Mouse (Mus musculus): ENCODE measurements around the gene Scaf1.
A peak's percentile ranks its signal among the peaks of the same experiment; 100 is the strongest.

The Scaf1 gene

DNA sequence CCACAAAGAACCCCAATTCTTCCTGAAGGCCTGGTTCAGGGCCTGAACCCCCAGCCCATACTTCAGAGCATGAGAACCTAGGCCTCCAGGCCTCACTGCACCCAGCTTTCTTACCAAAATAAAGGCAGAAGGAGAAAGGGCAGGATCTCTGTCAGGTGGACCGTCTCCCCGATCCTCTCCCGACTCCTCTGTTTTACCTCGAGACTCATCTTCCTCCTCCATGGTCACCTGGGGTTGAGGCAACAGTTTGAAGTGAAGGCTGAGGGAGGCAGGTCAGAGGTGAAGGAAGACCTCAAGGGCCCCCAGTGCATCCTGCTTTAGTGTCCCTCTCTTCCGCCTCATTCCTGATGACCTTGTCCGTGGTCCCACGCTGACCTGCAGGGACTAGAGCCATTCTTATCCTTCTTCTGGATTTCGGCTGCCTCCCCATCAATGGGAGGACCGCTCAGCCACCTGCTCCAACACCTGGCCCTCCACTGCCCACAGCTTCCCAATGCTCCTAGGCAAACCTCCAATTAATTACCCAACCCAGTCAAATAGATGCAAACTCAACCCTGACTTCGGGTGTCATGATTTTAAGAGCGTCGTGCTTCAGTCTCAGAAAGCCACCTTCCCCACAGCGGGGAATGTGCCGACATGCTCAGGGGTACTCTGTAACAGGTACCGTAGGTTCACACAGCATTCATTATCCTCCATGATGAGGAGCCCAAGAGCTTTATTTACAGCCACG, 2.6 kb downstream of the Scaf1 start:
- no peak for DNase-seq

DNA sequence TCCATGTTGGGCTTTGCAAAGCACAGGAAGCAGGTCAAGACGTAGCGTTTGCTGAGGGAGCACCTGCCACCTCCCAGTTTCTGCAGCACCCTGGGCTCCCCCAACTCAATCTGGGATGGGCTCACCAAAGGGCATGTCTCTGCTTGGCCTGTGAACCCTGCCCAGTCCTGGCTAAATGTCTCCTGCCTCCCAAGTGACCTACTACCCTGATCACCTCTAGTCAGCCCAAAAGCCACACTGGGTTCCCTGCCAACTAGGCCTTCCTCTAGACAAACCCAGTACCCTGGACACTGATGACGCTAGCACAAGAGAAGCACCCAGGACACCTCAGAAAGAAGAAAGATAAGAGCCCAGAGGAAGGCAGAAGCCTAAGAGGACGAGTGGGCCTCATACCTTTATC, 3.3 kb downstream of the Scaf1 start:
- DNase-seq: no peak

DNA sequence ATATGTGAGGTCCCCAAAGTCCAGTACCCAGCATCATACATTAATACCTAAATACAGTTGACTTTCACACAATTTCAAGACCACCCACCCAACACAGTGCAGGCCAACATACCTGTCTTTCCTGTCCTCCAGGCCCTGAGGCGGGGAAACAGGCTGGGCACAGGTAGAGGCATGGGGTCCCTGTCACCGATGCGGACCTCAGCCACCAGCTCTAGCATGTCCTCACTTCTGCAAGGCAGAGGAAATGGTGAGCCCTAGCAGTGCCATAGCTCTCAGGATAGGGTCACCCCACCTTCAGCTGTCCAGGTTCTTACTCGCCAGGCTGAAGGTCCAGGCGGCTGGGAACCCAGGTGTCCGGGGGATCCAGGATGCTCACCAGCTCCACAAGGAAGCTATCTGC, 4.2 kb downstream of the Scaf1 start:
- DNase-seq: no peak

DNA sequence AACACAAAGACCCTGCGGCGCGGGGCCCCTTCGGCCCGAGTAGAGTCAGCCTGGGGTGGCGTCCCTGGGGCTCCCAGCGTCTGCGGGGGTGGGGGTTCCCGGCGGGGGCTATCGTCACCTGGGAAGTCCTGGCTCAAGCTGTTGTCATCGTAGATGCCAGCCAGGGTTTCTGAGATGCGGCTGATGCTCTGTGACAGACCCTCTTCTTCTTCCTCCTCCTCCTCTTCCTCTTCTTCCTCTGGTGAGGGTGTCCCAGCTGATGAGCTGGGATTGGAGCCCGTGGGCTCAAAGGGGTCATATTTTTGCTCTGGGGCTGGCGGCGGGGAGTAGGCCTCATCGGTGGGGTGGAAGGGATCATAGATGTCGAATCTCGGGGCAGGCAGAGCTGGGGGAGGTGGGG, 7.8 kb downstream of the Scaf1 start:
- DNase-seq: no peak

DNA sequence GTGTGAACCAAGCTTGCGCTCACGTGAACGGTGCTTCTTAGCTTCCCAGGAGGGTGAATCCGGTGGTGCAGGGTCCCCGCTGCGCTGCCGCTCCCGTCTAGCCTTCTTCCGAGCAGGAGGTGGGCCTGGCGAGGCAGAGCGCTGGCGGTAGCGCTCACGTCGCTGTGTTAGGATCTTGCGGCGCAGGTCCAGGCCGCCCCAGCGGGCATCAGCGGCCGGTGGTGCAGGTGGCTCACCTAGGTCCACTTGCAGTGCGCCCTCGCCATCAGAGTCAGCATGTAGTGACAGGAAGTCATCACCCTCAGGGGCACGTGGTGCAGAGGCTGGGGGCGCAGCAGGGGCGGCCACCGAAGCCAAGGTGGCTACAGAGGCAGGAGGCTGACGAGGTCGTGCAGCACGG, 8.3 kb downstream of the Scaf1 start:
- DNase-seq: no peak

DNA sequence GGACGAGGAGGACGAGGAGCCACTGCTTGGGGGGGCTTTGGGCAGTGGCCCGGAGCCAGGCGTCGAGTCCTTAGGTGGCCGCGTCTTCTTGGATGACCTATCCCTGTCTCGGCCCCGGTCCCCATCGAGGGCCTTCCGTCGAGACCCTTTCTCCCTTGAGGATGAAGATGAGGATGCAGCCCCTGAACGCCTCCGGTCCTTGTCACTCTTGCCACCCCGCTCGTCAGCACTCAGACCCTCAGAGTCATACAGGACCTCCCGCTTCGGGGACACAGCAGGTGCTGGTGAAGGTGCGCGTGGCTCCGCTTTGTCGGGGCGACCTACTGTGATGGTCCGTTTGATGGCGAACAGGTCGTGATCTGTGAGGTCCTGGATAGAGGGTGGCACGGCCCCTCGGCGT, 9.0 kb downstream of the Scaf1 start:
- no peak for DNase-seq

DNA sequence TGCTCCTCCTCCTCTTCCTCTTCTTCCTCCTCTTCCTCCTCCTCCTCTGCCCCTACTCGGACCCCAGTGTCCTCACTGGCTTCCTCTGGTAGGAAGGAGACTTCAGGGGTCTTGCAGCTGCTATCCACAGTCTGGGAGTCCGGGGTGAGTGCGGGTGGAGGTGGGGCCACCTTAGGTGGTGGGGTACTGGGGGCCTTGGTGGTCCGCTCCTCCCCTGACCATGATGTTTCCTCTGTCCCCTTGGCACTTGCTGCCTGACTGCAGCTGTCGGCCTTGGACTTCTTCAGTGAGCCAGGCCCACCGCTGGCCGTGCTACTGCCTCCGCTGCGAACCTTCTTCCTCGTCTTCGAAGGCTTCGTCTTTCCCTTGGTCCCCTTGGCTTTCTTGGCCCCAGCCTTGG, 9.7 kb downstream of the Scaf1 start:
- DNase-seq: no peak

DNA sequence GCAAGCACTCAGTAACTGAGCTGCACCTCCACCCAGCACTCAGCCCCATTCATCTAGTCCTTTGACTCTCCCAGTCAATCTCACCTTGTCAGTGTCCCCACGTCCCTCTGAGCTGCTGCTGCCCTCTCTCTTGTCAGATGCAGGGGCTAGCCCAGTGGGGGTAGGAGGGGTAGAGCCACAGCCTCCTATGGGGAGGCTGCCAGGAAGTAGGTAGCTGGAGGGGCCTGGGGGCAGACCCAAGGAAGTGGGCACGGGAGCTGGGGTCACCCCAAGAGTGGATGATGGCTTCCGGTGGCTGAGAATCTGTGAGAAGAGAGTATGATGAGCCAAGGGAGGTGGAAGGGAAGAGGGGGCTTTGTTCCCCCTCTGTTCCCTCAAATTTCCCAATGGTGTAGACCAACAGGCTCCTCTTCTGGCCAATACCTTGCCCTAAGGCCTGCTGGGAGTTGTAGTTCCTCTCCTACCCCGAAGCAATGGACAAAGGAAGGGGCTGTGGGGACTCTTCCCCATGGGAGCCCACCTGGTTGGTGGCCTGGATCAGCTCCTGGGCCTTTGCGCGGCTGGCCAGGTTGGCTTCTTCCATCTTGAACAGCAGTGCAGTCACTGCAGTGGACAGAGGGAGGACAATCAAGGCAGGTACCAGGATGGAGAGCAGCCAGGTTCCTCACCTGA, 10.7 kb downstream of the Scaf1 start:
- no peak for DNase-seq

DNA sequence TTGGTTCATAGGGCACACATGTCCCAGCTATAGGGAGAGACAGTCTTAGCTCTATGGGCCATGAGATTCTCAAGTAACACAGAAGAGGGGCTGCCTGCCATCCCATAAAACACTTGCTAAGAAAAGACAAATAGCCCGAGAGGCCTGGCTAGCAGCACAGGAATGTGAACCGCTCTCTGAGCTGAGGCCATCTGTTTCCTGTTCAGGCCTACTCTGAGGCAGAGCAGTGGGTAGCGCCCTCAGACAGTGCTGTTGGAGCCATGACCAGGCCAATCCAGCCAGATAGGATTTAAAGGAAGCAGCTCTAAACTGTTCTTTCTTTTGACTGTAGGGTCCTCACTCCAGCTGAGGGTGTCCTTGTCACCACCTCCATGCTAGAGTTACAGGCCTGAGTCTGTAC, 11.6 kb downstream of the Scaf1 start:
- DNase-seq: no peak

DNA sequence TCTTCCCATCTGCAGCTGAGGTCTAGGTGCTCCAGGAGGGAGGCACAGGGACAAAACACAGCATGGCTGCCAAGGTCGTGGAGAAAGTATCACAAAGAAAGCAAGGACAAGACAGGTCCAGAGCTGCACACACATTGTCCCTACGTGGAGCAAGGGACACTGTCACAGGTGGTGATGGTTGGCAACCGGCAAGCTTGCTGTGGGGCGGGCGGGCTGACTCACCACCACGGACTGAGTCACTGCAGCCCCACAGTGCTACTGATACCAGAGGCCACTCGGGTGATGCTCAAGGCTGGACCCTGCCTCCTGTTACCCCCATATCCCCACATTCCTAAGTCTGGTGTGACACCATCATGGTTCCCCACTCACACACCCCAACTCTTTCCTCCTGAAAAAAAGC, 13.7 kb downstream of the Scaf1 start:
- no peak for DNase-seq

DNA sequence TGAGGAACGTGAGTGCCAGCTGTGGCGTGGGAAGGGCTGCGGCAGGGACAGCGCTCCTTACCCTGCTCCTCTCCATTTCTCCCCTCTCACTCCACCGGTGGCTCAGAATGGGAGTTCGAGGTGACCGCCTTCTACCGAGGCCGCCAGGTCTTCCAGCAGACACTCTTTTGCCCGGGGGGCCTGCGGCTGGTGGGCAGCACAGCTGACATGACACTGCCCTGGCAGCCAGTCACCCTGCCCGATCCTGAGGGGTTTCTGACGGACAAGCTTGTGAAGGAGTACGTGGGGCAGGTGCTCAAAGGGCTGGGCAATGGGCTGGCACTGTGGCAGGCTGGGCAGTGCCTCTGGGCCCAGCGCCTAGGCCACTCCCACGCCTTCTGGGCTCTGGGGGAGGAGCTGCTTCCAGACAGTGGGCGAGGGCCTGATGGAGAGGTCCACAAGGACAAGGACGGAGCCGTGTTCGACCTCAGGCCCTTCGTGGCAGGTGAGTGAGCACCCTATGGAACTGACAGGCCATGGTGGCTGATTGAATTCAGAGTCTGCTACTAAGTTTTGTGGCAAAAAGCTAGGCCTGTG, 15.5 kb downstream of the Scaf1 start:
- no peak for DNase-seq

DNA sequence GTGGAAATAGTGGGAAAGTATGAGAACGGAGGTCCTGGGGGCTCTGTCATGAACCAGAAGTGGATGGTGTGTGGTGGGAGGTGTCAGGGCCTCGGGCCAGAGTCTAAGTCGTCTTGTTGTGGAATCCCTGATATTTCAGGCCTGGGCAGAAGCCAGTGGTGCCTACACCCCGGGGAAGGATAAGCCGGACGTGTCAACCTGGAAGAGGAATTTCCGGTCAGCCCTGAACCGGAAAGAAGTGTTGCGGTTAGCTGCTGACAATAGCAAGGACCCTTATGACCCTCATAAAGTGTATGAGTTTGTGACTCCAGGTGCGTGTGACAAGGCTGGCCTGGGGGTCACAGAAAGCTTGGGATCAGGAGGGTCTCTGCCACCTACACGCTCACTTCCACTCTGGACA, 16.4 kb downstream of the Scaf1 start:
- peak; percentile 43 for DNase-seq

DNA sequence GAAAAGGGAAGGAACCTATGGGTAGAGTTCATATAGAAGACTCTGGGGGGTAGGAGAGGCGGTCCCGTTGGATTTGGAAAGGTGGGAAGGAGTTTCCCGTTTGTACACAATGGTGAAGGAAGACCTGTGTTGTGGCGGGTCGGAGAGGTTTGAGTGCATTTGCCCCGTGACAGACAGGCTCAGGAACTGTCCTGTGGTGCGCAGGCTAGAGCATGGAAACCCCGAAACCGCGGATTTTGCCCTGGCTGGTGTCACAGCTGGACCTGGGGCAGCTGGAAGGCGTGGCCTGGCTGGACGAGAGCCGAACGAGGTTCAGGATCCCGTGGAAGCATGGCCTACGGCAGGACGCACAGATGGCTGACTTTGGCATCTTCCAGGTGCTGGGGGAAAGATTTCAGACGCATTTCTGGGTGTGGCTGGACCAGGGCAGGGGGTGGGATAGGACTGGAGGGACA, 17.6 kb downstream of the Scaf1 start, which contains the start of gene Bcl2l12:
Bcl2l12 (minus strand) TSS at position 212 of the 455 bp plus-strand sequence.
- DNase-seq: peak; percentile 62

DNA sequence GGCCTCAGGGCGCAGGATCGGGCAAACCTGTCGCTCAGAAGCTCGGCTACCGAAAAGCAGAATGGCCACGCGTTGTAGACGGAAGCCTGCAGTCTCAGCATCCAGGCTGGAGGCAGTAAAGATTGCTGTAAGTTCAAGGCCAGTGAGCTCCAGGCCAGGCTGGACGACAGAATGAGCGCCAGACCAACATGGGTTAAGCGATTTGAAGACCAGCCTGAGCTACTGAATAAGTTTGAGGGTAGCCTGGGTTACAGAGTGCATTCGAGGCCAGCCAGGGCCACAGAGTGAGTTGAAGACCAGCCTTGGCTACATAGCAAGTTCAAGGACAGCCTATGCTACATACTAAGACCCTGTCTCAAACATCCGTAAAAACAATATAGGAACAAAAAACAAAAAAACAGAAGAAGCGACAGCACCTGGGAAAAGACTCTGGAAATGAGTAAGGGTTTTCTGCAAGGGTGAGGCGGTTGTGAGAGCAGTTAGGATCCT, 18.2 kb downstream of the Scaf1 start:
- DNase-seq: no peak

DNA sequence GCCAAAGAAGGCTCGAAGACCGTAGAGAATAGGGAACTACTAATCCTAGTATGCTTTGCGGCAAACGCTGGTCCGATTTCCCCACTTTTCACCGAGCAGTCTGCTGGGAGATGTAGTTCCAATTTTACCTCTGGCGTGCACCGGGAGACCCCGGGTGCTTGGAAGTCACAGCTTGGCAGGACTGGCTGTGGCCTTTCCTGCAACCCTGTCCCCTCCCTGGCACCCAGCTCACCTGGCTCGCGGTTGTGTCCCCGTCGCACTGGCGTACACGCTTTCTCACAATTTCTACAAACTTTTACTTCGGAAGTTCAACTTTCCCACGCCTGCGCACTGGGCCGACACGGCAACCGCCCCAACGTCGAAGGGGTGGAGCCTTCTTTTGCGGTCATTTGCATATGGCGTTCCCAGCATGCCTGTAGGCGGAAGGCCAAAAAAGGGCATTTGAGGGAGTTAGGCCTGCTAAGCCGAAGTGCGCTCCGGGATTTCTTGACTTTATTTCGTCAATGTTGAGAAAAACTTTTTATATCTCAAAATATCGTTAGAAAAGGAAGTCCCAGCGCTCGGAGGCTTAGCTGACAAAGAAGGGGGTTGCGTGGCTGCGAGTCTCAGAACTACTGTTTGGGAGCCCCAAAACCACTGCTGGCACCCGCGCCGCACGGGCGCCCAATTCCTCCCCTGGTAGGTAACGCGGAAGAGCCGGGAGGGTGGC, 18.8 kb downstream of the Scaf1 start, which contains the start of gene Irf3:
Irf3 (plus strand) TSS at position 418 of the 709 bp plus-strand sequence.
- peak; percentile 99 for DNase-seq

DNA sequence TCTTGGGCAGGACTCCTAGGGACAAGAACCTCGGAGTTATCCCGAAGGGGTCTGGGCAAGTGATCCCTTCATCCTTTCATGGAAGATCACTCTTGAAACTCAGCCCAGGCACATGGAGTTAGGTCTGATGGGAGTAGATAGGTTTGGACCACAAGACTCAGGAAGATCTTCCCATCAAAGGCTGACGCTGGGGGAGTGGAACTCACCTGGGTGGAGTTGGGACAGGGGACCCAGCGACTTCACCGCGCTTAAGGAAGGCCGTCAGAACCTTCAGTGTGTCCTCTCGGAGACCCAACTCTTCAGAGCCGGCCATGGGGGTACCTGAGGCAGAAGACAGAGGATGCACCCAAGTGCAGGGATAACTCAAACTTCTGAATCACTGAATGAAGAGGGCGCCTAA, 19.5 kb downstream of the Scaf1 start:
- DNase-seq: no peak

DNA sequence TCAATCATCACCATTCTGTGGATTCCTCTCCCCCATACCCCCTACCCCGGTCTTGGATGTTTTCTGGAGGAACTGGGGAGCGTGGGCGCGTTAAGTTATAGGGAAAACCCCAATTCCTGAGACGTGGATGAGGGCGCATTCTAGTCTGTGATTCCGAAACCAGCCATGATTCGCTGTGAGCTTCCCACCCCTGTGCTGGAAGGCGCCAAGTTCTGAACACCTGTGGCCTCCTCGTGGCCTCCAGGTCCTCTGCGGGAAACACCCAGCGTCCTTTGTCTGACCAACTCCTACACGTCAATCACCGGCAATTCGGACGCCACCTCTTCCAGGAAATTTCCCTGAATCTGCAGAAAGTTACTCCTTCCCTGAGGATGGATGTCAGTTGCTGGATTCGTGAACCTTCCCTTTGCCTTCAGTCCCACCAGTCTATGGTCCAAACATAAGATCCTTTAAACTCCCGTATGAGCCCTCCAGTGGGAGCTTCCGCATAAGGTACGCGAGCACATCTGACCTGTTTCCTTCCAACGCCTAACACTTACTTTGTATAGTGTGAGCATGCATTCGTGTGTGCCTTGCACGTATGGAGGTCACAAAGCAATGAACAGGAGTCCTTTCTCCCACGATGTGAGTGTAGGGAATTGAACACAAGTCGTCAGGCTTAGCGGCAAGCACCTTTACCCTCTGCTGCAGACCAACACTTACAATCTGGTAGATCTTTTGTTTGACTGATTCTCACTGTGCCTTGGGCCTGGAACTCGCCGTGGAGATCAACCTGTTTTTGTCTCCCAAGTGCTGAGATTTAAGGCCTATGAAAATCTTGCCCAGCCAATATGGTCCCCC, 29.1 kb downstream of the Scaf1 start:
- DNase-seq: no peak

DNA sequence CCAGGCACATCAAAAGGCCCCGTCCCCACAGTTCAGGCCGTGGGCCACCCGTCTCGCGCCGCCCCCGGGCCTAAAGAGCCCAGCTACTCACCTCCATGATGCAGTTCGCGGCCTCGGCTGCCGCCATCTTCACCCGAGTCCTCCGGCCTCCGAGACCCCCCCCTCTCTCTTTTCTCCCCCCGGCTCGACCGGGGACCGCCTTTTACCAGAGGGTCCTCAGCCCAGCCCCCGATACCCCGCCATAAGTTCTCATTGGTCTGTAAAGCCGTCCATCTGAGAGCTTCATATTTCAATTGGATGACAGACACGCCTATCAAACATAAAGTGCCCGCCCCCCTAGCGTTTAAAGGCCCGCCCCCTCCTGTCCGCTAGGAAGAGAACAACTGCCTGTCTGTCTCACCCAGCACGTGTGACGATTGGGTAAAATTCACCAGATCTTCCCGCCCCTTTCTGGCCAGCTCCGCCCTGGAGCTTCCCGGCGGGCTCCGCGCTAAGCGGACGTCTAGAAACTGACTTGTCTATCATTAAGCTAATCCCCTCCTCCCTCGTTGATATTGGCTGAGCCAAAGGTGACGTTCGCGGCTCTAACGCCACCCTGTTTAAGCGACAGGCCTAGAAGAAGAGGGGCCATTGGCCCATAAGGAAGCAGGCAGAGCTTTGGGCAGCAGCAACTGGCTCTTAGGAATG, 29.8 kb downstream of the Scaf1 start, which contains the start of gene Prmt1:
Prmt1 (minus strand) TSS at position 377 of the 687 bp plus-strand sequence.
- peak; percentile 99 for DNase-seq

DNA sequence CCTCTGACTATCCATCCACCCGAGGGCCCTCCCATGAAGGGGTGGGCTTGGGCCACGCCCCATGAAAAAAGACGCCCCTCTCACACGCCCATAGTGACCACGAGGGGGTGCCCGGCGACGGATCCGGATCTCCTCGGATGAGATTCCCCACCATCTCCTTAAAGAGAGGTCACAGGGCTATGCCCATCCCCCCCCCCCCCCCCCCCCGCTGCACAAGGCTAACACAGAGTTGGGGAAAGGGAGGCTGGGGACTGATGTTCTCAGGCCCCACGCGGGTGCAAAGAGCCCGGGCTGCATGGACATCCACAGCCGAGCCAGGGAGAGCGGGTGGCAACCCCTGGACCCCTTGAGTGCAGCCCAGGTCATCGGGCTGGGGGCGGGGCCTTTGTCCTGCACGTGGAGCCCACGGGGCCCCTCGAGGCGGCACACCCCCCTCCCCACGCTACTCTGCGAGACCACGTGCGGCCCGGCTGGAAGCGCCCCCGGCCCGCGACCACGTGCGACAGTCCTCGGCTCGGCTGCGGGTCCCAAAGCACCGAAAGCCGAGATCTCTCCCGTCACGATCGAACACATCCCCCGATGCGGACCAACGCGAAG, 30.5 kb downstream of the Scaf1 start:
- DNase-seq: peak; percentile 79

DNA sequence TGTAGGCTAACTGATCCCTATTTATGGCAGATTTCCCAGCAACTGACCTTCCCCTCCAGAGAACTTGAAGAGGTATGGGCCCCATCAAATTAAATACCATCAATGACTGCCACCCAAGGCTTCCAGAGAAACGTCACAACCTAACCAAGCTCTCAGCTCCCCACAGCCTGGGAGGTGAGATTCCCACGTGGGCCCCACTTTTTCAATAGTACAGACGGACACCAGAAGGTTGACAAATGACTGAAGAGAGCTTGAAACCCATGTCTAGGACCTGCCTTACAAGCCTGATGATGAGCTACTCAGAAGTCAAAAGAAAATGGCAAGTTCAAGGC, 31.4 kb downstream of the Scaf1 start:
- no peak for DNase-seq

All from lung, postnatal 36 days (tissue).